Mouse (Mus musculus): ENCODE data around the gene Fundc1. TPM values are rescaled to one million over a fixed set of nuclear protein-coding genes. Genes with fewer than 3 reads are reported as not detected.

Fundc1 gene
- total RNA-seq, 1 experiment from 2014 or later: 37.4 TPM

- ATAC-seq (replicated peaks; ENCODE audit: insufficient number of reproducible peaks, low FRiP score, low TSS enrichment, poor library complexity, severe bottlenecking): no peak
Measured at GRCm38 (mm10) chrX:17512021-17512602, 60.0 kb downstream of the Fundc1 start.
